Mouse (Mus musculus) hindbrain, embryonic 13.5 days (tissue): ENCODE data around the gene Pfkm. TPM values are rescaled to one million over a fixed set of nuclear protein-coding genes. Genes with fewer than 3 reads are reported as not detected.

Experiments used
- ATAC-seq: fragments of 200-750 bp; cut with Nextera tagmentation; 2 replicates; pipeline ENCODE4 v1.8.0; 2017; ENCODE audit warnings: moderate TSS enrichment; ENCODE audit not compliant: low FRiP score
- H3K27ac ChIP-seq: fragments of 300-500 bp; sonication (generic); 2 replicates; pipeline ENCODE4 v1.5.1; 2015; ENCODE audit warnings: inconsistent platforms, mild to moderate bottlenecking, moderate library complexity
- H3K27me3 ChIP-seq: fragments of 300-500 bp; sonication (generic); 2 replicates; pipeline ENCODE4 v1.6.1; 2015; ENCODE audit warnings: mild to moderate bottlenecking, inconsistent platforms
- H3K36me3 ChIP-seq: fragments of 300-500 bp; sonication (generic); 2 replicates; pipeline ENCODE4 v1.6.1; 2015; ENCODE audit warnings: mild to moderate bottlenecking, inconsistent platforms
- H3K4me1 ChIP-seq: fragments of 300-500 bp; sonication (generic); replicated peaks from 2 replicates; pipeline ENCODE4 v1.6.1; 2015; ENCODE audit warnings: inconsistent platforms
- H3K4me2 ChIP-seq: fragments of 300-500 bp; sonication (generic); 2 replicates; pipeline ENCODE4 v1.6.1; 2015; ENCODE audit warnings: inconsistent platforms, mild to moderate bottlenecking, moderate library complexity
- H3K4me3 ChIP-seq: fragments of 300-500 bp; sonication (generic); 2 replicates; pipeline ENCODE4 v1.5.1; 2015; ENCODE audit warnings: mild to moderate bottlenecking, inconsistent platforms
- H3K9ac ChIP-seq: fragments of 300-500 bp; sonication (generic); 2 replicates; pipeline ENCODE4 v1.6.1; 2015; ENCODE audit warnings: mild to moderate bottlenecking, inconsistent platforms
- H3K9me3 ChIP-seq: fragments of 300-500 bp; sonication (generic); 2 replicates; pipeline ENCODE4 v1.6.1; 2016; ENCODE audit warnings: inconsistent platforms
- WGBS: fragments of 180-500 bp; shearing (Covaris S2); methylation state at CpG from one replicate; pipeline ENCODE4 v1.1.7; 2015; 5-methylcytosine and 5-hydroxymethylcytosine counted together
- polyA plus RNA-seq: library from polyadenylated mRNA; unstranded; fragments of >200 nt; fragmentation: Nextera tagmentation; extraction: Ambion mirVana; gene quantifications from 2 replicates; pipeline ENCODE4 v1.2.1, GENCODE M21; 2015

Pfkm gene
- polyA plus RNA-seq, 1 experiment from 2014 or later, result 70.2 TPM

DNA sequence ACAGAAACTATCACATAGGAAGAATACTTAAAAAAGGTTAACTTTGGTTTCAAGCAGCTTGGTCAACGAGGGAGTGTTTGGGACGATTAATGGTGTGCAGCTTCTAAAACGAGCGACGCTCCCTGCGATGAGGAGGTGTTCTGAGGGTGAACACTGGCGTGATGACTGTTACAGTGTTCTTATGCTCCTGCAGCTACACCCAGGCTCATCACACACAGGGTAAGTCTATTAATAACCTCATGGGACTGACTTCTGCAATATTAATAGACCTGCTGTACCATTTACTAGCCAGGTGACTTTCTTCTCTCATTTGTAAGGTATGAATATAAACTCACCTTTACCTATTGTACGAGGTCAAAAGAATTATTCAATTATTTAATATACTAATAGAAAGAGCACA lies 17.9 kb upstream of the Pfkm start:
- no peak overlapping the region for H3K27ac ChIP-seq
- ATAC-seq, result no peak
- no peaks in the 10 kb centered on the region for H3K4me1 ChIP-seq
- H3K36me3 ChIP-seq, result peaks cover 63% of the 10 kb centered on the region
- no peaks in the 10 kb centered on the region for H3K9me3 ChIP-seq
- H3K9ac ChIP-seq, result no peak overlapping the region
- H3K4me3 ChIP-seq, result no peak overlapping the region
- 95% methylated on average over 8 of the region's 8 CpGs for WGBS
- H3K27me3 ChIP-seq, result no peaks in the 10 kb centered on the region
- no peak overlapping the region for H3K4me2 ChIP-seq

DNA sequence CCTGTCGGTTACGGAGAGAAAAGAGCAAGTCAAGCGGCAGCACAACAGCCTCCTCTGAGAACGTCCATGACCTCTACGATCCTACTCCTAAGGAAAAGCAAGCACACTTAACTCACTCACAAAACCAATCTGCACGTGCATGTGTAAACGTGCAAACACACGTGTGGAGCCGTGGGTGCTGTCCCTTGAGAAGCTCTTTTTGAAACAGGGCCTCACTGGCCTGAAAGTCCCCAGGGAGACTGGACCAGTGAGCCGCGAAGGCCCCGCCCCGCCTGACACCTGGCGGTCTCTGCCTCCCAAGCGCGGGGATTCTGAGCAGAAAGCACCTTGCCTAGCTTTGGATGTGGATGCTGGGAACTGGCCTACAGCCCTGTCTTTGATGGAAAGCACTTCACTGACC lies 17.4 kb upstream of the Pfkm start:
- H3K9ac ChIP-seq, result no peak overlapping the region
- no peak overlapping the region for H3K27ac ChIP-seq
- H3K4me3 ChIP-seq, result no peak overlapping the region
- no peak overlapping the region for H3K4me2 ChIP-seq
- peaks cover 60% of the 10 kb centered on the region for H3K36me3 ChIP-seq
- ATAC-seq, result no peak
- H3K27me3 ChIP-seq, result no peaks in the 10 kb centered on the region
- no peaks in the 10 kb centered on the region for H3K9me3 ChIP-seq
- H3K4me1 ChIP-seq, result no peaks in the 10 kb centered on the region
- WGBS, result 89% methylated on average over 16 of the region's 16 CpGs

- Histone ChIP-seq H3K36me3 (peaks cover 57% of the 10 kb centered on the region), H3K9ac (no peak overlapping the region), H3K4me2 (no peak overlapping the region), H3K4me1 (no peaks in the 10 kb centered on the region), H3K9me3 (no peaks in the 10 kb centered on the region), H3K27ac (no peak overlapping the region), H3K27me3 (no peaks in the 10 kb centered on the region), H3K4me3 (no peak overlapping the region)
- WGBS, result 86% methylated on average over 6 of the region's 6 CpGs
- ATAC-seq, result no peak
Observed at GRCm38 (mm10) chr15:98076901-98077300, 15.5 kb upstream of the Pfkm start.

- ATAC-seq, result no peak
- H3K36me3 ChIP-seq, result peaks cover 30% of the 10 kb centered on the region
- peaks cover 20% of the 10 kb centered on the region for H3K4me1 ChIP-seq
- no peaks in the 10 kb centered on the region for H3K27me3 ChIP-seq
- no peak overlapping the region for H3K4me3 ChIP-seq
- WGBS, result 97% methylated on average over 1 of the region's 1 CpGs
- no peak overlapping the region for H3K9ac ChIP-seq
- no peak overlapping the region for H3K4me2 ChIP-seq
- no peaks in the 10 kb centered on the region for H3K9me3 ChIP-seq
- H3K27ac ChIP-seq, result no peak overlapping the region
Observed at GRCm38 (mm10) chr15:98088889-98089288, 3.5 kb upstream of the Pfkm start.

- WGBS, result 83% methylated on average over 9 of the region's 9 CpGs
- Histone ChIP-seq H3K4me1 (peaks cover 21% of the 10 kb centered on the region), H3K9ac (no peak overlapping the region), H3K4me3 (no peak overlapping the region), H3K27ac (no peak overlapping the region), H3K36me3 (peaks cover 24% of the 10 kb centered on the region), H3K9me3 (no peaks in the 10 kb centered on the region), H3K4me2 (no peak overlapping the region), H3K27me3 (no peaks in the 10 kb centered on the region)
- no peak for ATAC-seq
Observed at GRCm38 (mm10) chr15:98089421-98090183, 2.8 kb upstream of the Pfkm start.

DNA sequence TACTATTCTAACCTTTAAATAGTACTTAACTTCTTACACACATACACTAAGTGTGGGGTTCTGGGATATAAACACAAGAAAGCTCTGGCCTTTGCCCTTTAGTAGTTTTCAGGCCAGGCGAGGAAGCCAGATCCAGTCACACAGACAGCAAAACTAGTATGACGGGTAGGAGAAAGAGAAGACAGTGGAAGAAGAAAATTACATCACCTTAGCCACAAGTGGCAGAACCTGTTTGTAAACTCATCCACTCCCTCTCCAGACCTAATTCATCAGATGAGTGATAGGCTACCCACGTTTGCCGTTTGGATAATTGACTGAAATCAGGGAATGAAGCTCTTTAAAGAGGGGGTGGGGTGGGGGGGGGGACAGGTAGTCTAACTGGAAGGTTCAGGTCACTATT lies 548 bp upstream of the Pfkm start:
- Histone ChIP-seq H3K27me3 (no peaks in the 10 kb centered on the region), H3K9me3 (no peaks in the 10 kb centered on the region), H3K4me2 (peak overlapping the region; percentile 76), H3K36me3 (peaks cover 9% of the 10 kb centered on the region; the same call in 1 of the 2 replicates), H3K9ac (peak overlapping the region; percentile 92), H3K4me1 (peaks cover 21% of the 10 kb centered on the region), H3K4me3 (peak overlapping the region; percentile 89), H3K27ac (no peak overlapping the region)
- no peak for ATAC-seq
- WGBS, result 33% methylated on average over 4 of the region's 4 CpGs

DNA sequence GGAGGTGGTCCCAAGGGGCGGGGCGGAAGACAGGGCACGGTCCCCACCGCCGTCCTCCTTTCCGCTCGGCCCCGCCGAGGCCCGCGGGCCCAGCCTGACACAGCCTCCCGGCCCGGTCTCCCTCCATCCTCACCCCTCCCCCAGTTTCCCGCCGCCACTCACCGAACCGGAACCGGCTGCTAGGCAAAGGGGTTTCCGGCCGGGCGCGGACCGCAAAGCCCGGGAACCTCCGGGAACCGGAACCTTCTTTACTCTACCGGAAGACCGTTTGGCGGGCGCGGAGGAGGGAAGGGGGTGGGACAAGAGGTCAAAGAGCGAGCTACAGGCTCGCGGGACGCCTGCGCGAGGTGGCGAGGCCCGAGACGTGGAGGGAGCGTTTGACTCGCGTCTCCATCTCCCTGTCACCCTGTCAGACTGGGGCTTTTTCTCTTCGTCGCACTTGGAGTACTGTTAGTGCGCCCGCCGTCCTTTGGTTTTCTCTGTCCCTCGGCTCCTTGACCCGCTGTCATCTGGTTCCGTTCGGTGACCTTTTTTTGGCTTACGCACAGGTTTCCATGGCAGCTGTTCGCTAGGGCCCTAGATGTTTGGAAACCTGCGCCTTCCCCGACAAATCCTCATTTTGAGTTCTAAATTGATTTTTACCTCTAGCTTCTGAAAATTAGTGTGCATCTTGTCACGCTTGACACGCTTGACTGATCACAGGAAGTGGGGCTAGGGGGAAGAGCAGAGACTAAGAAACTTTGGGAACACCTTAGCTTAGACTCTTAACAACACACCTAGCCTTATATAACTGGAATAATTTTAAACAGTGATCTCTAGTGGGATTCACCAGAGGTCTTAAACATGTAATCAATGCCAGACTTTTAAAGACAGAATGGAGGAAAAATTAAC lies 977 bp downstream of the Pfkm start, which contains the start of gene Senp1:
Gene Senp1, minus strand, starts transcription at position 624 of the 891 bp plus-strand sequence.
- peak; percentile 92 for ATAC-seq
- H3K27ac ChIP-seq, result peak within 1 kb of the TSS; percentile 95
- H3K4me2 ChIP-seq, result peak within 1 kb of the TSS; percentile 76
- H3K36me3 ChIP-seq, result 0 out of 2 replicates have a peak, but pooled peaks cover 3% of the 10 kb centered on the region
- peak within 1 kb of the TSS; percentile 92 for H3K9ac ChIP-seq
- peaks cover 21% of the 10 kb centered on the region for H3K4me1 ChIP-seq
- WGBS, result under 1% methylated on average over 56 of the region's 58 CpGs
- no peaks in the 10 kb centered on the region for H3K27me3 ChIP-seq
- H3K9me3 ChIP-seq, result no peaks in the 10 kb centered on the region
- H3K4me3 ChIP-seq, result peak within 1 kb of the TSS; percentile 89

GRCm38 (mm10) chr15:98094905-98095304 lies 2.5 kb downstream of the Pfkm start:
- no peaks in the 10 kb centered on the region for H3K9me3 ChIP-seq
- no peak overlapping the region for H3K4me2 ChIP-seq
- peaks cover 21% of the 10 kb centered on the region for H3K4me1 ChIP-seq
- H3K36me3 ChIP-seq, result no peaks in the 10 kb centered on the region
- H3K27me3 ChIP-seq, result 0 out of 2 replicates have a peak, but pooled peaks cover 2% of the 10 kb centered on the region
- H3K4me3 ChIP-seq, result no peak overlapping the region
- H3K9ac ChIP-seq, result no peak overlapping the region
- 91% methylated on average over 12 of the region's 12 CpGs for WGBS
- no peak overlapping the region for H3K27ac ChIP-seq
- ATAC-seq, result no peak

DNA sequence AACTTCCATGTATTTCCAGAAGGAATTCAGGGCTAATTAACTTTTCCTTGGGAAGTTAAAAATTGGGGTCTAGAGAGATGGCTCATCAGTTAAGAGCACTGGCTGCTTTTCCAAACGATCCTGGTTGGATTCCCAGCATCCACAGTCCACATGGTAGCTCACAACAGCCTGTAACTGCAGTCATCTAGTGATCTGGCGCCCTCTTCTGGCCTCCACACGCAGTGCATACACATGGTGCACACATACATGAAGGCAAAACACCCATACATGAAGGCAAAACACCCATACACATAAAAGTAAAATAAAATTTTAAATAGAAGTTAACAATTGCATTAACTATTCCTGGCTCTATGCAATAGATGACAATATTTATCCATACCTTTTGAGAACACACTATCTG lies 4.6 kb downstream of the Pfkm start:
- no peak for ATAC-seq
- no peak overlapping the region for H3K9ac ChIP-seq
- H3K27me3 ChIP-seq, result 0 out of 2 replicates have a peak, but pooled peaks cover 6% of the 10 kb centered on the region
- no peaks in the 10 kb centered on the region for H3K36me3 ChIP-seq
- H3K27ac ChIP-seq, result no peak overlapping the region
- H3K4me1 ChIP-seq, result peaks cover 11% of the 10 kb centered on the region
- H3K4me3 ChIP-seq, result no peak overlapping the region
- H3K4me2 ChIP-seq, result no peak overlapping the region
- no peaks in the 10 kb centered on the region for H3K9me3 ChIP-seq
- 45% methylated on average over 3 of the region's 3 CpGs for WGBS

GRCm38 (mm10) chr15:98098519-98098918 lies 6.1 kb downstream of the Pfkm start:
- Histone ChIP-seq H3K9me3 (no peaks in the 10 kb centered on the region), H3K4me3 (no peak overlapping the region), H3K9ac (no peak overlapping the region), H3K4me2 (no peak overlapping the region), H3K4me1 (peaks cover 5% of the 10 kb centered on the region), H3K27me3 (0 out of 2 replicates have a peak, but pooled peaks cover 6% of the 10 kb centered on the region), H3K27ac (no peak overlapping the region), H3K36me3 (no peaks in the 10 kb centered on the region)
- ATAC-seq, result no peak
- 92% methylated on average over 9 of the region's 9 CpGs for WGBS

- H3K4me2 ChIP-seq, result no peak overlapping the region
- 0 out of 2 replicates have a peak, but pooled peaks cover 6% of the 10 kb centered on the region for H3K27me3 ChIP-seq
- no peak overlapping the region for H3K9ac ChIP-seq
- H3K4me1 ChIP-seq, result peaks cover under 1% of the 10 kb centered on the region; the same call in 1 of the 2 replicates
- 90% methylated on average over 6 of the region's 6 CpGs for WGBS
- H3K27ac ChIP-seq, result no peak overlapping the region
- H3K9me3 ChIP-seq, result no peaks in the 10 kb centered on the region
- H3K4me3 ChIP-seq, result no peak overlapping the region
- ATAC-seq, result no peak
- no peaks in the 10 kb centered on the region for H3K36me3 ChIP-seq
Observed at GRCm38 (mm10) chr15:98102401-98102800, 10.0 kb downstream of the Pfkm start.

- Histone ChIP-seq H3K27ac (no peak overlapping the region), H3K4me1 (peaks cover 27% of the 10 kb centered on the region), H3K4me2 (no peak overlapping the region), H3K9me3 (no peaks in the 10 kb centered on the region), H3K9ac (no peak overlapping the region), H3K27me3 (no peaks in the 10 kb centered on the region), H3K4me3 (no peak overlapping the region), H3K36me3 (no peaks in the 10 kb centered on the region)
- no peak for ATAC-seq
- WGBS, result 84% methylated on average over 6 of the region's 6 CpGs
Observed at GRCm38 (mm10) chr15:98106506-98106905, 14.1 kb downstream of the Pfkm start.
